Mouse (Mus musculus) adrenal gland, postnatal 36 days (tissue): ENCODE measurements around the gene Borcs7. TPM values are rescaled to one million over a fixed set of nuclear protein-coding genes. Genes with fewer than 3 reads are reported as not detected.

Source experiments
- DNase-seq, 2 experiments: peaks; one replicate each; pipeline ENCODE4 v3.0.0; 2021; ENCODE audit warnings: mixed read lengths in 1 of 2
- total RNA-seq, 2 experiments: library from RNA; stranded (reverse); gene quantifications; 2 replicates each; pipeline ENCODE4 v1.2.3; 2021

Gene Borcs7
- total RNA-seq, 2 experiments from 2014 or later, result 14.4 to 16.8 TPM

DNA sequence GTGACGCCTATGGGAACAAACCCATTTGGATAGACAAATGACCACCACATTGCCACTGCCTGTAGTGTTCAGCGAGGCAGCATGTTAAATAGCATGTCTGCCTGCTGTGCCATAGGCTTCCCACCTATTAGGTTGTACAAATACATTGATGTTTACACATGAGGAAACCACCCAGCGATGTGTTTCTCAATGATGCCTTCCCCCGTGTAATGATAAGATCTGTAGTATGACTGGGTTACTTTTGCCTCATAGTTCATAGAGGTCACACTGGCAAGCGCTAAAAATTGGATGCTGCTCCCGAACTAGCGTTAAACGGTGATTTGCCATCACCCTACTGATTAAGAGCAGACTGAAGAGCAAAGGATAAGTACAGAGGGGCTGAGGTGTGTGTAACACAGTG is 27.5 kb upstream of the Borcs7 start:
- DNase-seq, result no peak

DNA sequence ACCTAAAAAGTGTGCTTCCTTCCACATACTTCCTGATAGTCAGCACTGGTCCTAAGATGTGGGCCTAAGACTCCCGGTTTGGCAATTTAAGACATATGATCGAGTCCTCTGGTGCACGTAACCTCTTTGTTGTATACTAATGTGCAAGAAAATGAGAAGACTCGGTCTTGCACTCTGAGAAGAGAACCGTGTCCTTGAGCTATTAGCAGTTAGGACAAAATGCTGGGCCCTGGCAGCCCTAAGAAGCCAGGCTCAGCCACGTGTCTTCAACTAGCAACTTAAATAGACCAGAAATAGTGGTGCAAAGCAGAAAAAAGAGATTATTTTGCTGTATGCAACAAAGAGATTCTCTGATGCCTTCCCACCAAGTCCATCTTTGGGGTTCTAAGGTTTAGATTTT is 26.9 kb upstream of the Borcs7 start:
- no peak for DNase-seq

DNA sequence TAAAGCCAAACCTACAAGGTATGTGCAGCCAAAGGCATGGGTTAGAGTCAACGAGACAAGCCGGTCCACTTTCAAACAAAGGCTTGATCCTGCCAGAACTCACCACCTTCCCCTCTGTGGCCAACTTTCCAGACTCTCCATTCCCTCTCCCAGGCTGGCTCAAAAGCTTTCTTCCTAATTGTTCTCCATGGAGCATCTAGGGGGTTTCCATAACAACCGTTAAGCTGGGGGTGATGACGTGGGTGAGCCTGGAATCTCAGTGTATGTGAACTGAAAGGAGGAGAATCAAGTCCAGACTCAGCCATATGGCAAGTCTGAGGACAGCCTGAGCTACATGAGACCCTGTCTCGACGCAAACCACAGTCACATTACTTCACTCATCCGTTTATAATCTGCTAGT is 24.2 kb upstream of the Borcs7 start:
- no peak for DNase-seq

DNA sequence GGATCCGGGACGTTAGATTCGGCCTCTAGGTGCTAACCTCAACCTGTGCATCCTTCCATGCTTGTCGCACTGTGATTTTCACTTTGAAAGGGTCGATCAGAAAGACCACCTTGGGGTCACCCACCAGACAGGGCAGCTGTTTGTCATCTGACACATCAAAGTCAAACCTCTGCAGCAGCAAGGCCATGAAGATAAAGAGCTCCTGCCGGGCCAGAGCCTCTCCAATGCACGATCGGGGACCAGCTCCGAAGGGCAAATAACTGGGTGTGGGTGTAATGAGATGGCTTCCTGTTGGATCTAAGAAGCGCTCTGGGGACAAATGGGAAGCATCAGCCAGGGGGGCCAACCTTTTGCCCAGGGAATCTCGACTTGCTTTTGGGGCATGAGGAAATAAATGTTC is 22.4 kb upstream of the Borcs7 start:
- no peak for DNase-seq

DNA sequence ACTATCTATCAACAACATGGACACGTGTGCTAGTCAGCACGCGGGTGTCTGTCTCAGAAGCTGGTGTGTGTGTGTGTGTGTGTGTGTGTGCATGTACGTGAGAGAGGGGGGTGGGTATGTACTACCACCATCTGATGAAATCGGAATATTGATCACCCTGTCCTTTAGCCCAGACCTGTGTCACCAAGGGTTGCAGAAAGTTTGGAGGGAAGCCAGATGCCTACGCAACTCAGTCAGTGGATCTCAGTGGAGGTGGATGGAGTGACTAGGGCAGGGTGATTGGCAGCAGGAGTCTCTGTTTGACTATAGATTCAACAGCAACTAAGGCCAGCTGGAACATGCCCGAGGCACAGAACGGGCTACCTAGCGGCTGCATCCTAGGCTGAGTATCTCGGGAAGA is 21.4 kb upstream of the Borcs7 start:
- DNase-seq, result peak in 1 of 2 experiments; percentile 40

DNA sequence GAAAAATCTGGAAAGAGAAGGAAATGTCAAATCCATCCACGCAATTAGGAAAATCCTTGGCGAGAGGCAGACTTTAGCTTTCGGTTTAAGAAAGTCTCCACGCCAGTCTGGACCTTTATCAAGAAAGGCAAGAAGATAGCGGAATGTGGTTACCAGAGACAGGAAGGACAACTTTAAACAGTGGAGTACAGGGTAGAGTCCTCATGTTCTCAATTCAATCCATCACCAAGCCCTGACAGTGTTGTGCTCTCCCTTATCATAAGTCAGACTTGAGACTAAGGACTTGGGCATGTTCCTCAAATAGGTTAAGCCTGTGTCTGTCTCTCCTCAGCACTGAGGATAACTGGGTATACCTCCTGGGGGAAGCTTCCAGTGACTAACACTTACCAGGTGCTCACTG is 19.9 kb upstream of the Borcs7 start:
- no peak for DNase-seq

DNA sequence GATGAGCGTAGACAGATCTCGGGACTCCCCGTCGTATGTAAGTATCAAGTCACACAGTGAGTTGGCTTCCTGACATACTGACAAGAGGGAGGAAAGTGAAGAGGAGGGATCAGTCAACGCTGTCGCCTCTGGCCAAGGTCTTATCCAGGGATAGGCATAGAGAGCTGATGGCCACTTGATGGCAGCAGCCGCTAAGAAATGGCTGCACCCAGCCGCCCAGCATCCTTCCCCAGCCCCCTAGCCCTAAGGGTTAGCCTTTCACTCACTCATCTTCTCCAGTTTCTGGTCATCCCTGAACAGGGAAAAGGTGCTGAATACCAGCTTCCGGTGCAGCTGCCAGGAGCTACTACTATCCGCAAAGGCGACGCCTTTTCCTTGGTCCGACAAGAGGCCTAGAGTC is 19.0 kb upstream of the Borcs7 start:
- DNase-seq, result peak; percentile 74 to 85

DNA sequence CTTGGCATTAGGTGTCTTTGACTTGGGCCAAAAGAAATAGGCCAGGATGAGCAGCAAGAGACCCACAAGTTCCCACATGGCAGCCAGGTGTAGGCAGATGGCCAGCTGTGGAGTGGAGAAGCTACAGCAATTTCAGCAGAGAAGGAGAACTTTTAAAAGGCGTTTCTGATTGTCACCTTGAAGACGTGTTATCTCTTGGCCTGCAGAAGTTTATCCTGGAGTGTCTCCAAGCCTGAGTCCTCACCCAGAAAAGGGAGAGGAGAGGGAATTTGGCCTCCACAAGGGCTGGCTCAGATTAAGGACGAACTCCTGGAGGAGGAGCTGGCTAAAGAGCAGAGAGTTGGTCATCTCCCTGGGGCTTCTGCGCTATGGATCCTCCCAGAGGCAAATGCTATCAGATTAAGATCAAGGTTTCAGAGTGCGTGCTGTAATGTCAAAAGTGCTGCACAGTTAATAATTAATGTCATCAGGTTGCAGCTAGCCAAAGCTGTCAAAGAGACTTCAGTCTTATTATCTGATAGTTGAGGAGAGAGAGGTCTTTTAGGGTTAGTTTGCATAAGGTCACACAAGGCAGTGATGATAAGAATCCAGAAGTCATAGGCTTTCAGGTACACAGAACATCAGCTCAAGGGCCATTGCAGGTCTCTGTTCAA is 16.8 kb upstream of the Borcs7 start, which contains the start of gene Cyp17a1:
Gene Cyp17a1, minus strand, starts transcription at position 407 of the 653 bp plus-strand sequence.
- peak; percentile 38 to 62 for DNase-seq

DNA sequence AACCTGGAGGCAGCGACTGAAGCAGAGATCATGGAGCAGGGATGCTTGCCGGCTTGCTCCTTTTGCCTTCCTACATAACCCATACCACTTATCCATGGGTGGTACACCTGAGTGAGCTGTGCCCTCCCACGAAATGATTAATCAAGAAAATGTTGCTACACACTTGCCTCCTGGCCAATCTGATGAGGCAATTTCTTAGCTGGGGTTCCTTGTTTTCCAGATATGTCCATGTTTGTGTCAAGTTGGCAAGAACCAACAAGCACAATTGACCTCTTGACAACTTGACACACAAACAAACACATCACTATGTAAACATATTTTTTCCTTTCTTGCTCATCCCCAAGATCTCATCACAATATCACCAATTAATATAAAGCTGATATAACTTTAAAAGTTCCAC is 14.1 kb upstream of the Borcs7 start:
- DNase-seq, result no peak

DNA sequence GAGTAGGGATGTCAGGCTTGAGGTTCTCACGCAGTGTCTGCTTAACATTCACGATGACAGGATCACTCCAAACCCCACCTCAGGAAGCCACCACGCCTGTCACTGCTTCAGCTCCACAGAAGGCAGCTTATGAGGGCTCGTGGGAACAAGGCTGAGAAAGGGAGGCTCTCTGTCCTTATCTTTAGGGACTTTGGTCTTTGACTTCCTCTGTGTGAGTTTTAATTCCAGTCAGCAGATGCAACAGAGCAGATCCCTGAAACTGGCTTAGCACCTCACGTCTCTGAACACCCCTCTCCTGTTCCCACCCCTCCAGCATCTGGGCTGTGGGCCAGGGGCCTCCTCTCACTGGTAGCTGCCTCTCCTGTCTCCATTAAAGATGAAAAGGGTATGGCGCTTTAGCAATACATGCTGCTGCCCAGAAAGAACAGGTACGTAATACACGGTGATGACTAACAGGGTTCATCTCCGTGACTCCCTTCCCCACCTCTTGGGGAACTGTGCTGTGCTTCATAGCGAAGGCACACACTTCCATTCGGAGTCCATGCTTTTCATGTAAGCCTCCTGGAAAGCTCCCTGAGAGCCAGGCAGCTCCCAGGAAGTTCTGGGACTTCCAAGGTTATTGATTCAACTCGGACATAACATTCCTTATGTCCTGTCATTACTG is 9.9 kb upstream of the Borcs7 start:
- no peak for DNase-seq

DNA sequence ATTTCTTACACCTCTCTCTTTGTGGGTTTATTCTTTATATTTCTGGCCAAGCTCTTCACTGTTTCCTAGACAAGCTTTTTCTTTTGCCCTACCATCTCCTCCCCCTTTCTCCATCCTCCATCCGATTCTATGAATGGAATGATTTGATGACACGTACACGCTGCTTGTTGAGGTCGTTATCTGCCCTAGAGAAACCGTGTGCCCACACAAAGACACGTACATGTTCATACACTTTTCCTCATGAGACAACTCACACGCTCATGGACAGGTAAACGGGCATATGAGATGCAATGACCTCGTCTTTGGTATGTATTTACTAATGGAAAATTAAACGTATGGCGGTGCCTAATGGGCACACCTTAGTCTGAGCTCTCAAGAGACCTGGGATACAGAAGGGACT is 681 bp downstream of the Borcs7 start:
- DNase-seq, result no peak

DNA sequence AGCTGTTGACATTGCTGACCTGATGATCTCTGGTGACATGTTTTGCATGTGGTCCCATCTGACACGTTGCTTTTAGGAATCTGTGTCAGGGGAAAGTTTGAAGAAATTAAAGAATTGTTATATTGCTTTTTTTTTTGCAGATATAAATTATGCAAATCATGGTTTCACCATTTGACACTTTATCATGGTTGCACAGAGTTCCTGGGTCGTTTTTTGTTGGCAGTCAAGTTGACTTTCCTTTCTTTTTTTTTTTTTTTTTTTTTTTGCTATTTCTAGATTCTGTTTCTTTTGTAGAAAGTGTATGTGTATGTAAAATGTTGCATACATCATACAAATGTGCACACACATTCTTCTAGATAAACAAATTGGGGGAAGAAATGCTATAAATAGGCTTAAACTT is 1.4 kb downstream of the Borcs7 start:
- DNase-seq, result no peak

DNA sequence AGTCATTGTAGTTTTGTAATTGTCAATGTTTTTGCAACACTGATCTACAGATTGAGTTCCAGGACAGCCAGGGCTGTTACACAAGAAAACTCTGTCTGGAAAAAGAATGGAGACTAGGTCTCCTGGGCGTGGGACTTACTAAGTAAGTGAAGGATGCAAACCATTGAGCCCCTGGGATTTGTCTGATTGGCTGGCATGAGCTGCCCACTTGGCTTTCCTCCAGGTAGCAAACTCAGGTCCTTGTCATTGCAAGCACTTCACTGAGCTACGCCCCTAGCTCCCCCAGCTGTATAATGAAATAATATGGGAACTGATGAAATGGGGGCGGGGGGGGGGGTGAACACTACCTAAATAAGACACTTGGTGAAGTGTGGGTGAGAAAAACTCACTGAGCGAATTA is 3.4 kb downstream of the Borcs7 start:
- no peak for DNase-seq

DNA sequence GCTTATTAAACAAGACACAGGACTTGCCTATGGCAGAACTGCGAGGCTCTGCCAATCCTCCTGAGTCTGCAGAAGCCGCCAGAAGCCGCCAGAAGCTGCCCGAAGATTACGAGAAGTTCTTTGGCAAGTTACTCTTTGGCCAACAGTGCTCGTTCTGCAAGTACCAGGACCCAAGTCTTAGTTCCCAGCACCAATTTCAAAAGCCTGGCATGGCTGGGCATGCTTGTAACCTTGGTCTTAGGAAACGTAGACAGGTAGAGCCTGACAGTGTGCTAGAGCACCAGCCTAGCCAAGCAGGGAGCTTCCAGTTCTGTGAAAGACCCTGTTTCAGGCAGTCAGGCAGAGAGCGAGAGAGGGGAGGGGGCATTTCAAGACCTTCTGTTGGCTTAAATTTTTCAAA is 6.8 kb downstream of the Borcs7 start:
- DNase-seq, result no peak

DNA sequence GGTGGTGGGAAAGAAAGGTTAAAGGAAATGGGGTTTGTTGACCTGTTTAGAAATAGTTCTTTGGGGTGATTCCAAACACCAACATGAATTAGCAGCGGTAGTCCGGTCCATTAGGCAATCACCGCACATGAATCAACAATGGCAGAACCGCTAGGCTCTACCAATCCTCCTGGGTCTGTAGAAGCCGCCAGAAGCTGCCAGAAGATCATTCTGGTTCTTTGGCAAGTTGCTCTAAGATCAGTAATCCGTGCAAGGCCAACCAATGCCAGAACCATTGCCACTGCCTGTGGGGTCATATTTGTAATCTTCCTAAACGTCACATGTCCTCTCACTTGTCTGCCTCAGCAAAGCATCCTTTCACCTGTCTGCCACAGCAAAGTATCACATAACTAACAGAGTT is 7.2 kb downstream of the Borcs7 start:
- DNase-seq, result no peak

DNA sequence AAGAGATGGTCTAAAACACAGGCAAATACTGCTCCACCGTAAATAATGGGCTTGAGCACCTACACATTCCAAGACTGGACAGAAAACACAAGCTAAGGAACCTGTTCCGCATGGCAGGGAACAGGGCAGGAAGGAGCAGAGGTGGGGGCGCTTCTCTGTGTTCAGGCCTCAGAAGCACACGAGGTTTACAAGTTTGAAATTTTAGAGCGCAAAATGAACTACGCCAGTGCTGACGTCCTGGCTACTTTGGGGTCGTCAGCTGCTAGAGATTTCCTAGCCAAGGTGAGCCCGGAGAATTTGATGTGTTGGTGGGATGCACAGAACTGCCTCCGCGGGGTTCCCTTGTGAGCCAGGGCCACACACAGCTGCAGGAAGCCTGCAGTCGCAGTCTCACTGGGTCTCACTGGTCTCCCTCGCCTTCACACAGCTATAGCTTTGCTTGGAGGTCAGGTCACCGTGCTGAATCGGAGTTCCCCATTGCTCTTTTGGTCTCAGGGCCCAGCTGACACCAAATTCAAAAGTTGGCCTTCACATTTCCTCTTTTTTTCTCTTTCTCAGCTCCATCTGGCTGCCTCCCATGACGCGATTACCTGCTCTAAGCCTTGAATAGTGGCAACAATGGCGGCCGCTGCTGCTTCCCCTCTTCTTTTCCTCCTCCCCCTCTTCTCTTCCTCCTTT is 8.3 kb downstream of the Borcs7 start:
- DNase-seq, result peak in 1 of 2 experiments; percentile 16

DNA sequence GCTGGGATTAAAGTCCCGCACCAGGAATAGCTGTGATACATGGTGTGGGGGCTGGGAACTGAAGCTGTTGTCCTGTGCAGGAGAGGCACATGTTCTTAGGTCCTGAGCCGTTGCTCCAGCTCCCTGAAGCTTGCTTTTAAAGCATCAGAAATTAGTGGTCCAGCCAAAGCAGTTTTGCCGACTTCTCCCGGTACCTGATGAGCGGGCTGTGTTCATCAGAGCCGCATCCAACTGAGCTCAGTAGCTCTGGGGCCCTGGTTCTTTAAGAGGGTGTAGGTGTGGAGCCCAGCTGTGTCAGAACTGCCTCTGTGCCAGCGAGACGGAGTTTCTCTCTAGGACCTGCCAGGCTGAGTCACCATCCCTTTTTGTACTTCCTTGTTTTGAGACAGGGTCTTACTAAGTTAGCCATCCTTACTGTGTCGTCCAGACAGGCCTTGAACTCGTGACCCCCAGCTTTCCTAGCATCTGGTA is 9.3 kb downstream of the Borcs7 start:
- DNase-seq, result peak; percentile 19 to 23

DNA sequence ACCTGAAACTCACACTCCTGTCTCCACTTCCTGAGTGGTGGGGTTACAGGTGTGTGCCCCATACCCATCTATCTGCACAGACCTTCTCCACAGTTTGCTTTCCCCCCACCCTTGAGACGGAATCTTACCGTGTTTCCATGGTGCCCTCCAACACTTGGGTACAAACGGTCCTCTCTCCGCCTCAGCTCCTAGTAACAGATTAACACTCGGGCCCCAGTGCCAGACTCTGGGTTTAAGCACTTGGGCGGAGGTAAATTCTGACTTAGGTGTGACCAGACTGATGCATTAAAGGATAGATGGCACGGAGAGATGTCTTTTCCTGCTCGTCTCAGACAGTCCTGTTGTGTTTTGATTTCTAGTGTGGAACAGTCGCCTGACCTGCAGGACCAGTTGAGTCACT is 11.4 kb downstream of the Borcs7 start:
- DNase-seq, result no peak

DNA sequence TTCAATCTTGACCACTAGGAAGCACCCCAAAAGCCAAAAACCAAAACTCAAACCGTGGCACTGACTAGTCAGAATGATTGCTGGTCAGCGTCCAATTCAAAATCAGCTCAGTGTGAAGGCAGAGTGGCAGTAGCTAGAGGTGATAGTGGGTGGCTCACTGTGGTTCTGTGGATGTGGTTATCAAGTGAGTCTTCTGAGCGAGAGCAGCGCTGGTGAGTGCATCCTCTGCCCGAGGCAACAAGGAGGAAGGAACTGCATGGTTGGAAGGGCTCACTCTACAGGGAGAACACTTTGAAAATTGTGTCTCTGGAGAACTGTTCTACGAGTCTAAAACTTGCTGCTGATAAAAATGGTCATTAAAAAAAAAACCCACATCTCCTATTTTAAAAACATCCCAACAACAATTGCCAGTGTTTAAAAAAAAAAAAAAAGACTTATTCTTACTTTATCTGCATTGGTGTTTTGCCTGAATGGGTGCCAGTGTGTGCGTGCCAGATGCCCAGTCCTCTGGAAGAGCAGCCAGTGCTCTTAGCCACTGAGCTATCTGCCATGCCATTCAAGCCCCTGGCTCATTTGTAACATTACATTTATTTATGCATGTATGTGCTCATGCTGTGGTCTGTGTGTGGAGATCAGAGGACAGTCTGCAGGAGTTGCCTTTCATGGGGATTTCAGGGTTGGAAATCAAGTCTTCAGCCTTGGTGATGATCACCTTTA is 16.2 kb downstream of the Borcs7 start:
- DNase-seq, result no peak

DNA sequence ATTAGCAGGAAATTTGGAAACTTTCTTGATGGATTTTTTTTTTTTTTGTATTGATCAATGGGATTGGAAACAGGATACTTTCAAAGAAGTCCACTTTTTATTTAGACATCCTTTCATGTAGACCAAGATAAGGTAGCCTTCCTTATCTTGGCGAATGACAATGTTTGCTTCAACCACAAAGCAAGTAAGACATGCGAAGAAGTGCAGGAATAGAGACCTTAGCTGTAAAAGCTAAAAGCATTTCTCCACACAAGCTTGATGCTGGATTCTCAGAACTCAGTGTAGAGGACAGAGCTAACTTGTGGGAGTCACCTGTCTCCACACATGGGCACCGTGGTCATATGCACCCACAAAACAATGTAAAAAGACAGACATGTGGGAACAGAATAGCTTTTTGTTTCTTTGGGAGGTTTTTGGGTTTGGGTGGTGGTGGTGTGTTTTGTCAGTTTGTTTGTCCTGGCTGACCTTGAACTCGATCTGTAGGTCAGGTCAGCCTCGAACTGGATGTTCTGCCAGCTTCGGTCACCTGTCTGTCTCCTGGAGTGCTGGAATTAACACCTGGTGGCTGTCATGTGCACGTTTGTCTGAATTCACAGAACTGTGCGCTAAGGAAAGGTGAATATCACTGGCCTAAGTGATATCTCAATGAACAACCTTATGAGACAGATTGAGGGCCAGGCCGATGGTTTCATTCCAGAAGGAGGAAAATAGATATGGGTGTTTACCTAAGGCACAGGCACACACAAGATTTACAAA is 17.0 kb downstream of the Borcs7 start:
- DNase-seq, result no peak

DNA sequence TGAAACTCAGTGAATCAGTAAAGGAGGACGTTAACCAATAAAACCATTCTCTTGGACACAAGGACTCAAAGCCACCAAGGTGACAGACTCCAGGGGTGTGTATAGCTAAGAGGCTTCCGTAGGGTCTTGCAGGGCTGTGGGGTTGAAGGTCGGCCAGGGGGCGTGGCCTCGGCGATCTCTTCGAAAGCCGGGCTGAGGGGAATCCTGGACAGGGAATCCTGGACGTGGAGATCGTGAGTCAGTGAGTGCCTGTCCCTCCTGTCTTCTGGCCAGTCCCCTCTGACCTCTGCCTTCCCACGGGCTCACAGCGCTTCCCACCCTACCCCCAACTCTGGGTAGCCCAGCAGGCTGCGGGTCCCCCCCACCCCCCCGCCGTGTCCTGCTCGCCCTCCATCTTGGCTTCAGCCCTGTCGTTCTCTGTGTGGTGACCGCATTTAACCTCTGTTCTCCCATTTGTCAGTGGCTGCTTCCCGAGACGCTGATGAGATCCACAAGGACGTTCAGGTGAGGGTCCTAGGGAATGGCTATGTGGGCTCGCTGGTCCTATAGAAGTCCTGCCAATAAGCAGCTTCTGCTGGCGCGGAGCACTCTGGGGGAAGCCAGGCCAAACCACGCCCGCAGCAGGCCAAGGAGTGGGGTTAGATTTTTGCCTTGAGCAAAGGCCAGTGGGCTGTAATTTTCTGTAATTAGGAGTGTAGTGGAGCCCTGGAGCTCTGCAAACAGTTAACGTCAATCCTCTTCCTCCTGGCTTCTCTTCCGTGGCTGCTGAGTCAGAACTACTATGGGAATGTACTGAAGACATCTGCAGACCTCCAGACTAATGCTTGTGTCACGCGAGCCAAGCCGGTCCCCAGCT is 17.8 kb downstream of the Borcs7 start, which contains the start of gene As3mt:
Gene As3mt, plus strand, starts transcription at position 163 of the 856 bp plus-strand sequence.
- peak; percentile 85 to 92 for DNase-seq
